Mouse (Mus musculus): ENCODE measurements around the gene Pdzd3. TPM values are rescaled to one million over a fixed set of nuclear protein-coding genes. Genes with fewer than 3 reads are reported as not detected.
"Not testable (repeated sequence)": the region's sequence is repeated elsewhere in the genome, so short reads cannot be mapped to it uniquely, and the experiment has no call there.

Pdzd3 gene
- 1 to 10 TPM; 2.0 to 2.8 TPM for total RNA-seq (2021)
- long read RNA-seq, experiment 1, partial matches to known transcripts = 7 of 9 reads
- long read RNA-seq, experiment 1, other reads (novel, unspliced or antisense) = 2 of 9 reads
- long read RNA-seq, experiment 2, partial matches to known transcripts = 4 of 5 reads
- long read RNA-seq, experiment 2, other reads (novel, unspliced or antisense) = 1 of 5 reads

DNA sequence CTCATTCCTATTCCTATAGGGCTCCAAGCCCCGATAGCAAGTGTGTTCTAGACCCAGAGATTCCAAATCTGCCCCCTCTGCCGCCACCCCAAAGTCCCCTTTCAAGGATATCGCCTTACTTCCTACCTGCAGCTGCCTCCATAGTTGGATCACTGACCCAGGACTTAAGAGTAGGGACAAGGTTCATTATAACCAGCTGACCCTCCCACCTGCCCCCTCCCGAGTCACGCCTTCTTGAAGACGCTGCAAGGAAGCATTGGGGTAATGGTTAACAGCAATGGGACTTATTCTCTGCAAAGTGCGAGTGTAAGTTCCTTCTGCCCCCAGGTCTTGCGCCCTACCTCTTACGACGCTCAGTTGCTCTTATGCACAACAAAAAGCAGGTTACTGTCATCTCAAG, at the start of gene Pdzd3:
Pdzd3 (minus strand) TSS at position 158 of the 400 bp plus-strand sequence.
- no peak for DNase-seq
- intact Hi-C loops (cut with DNase I) = no loop called here

DNA sequence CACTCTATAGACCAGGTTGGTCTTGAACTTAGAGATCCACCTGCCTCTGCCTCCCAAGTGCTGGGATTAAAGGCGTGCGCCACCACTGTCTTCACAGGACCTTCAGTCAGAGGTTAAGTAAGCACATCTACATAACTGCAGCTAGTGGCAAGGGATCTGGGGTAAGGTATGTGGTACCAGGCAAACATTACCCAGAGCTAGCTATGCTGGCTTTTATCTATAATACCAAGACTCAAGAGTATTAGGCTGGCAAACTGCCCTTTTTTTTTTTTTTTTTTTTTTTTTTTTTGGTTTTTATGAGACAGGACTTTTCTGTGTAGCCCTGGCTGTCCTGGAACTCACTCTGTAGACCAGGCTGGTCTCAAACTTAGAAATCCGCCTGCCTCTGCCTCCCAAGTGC, 48.7 kb upstream of the Pdzd3 start:
- intact Hi-C loops (cut with DNase I) = loop anchor here (5.0 kb wide), 1 partner anchor 37 kb away; no protein-coding TSS in a partner anchor
- not testable (repeated sequence) for DNase-seq

DNA sequence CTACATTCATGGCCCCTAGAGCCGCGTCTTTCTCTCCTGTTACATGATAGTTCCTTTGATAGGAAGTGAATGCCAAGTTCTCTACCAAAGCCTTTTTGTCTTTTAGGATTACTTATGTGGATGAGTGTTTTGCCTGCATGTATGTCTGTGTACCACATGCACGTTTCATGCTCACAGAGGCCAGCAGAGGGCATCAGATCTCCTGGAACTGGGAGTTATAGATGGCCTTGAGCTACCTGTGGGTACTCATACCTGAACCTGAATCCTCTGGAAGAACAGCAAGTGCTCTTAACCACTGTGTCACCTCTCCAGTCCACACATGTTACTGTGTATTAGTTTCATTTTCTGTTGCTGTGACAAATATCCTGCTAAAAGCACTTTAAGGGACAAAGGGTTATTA, 41.2 kb upstream of the Pdzd3 start:
- peak; percentile 41 to 42 for DNase-seq
- intact Hi-C loops (cut with DNase I) = no loop called here

DNA sequence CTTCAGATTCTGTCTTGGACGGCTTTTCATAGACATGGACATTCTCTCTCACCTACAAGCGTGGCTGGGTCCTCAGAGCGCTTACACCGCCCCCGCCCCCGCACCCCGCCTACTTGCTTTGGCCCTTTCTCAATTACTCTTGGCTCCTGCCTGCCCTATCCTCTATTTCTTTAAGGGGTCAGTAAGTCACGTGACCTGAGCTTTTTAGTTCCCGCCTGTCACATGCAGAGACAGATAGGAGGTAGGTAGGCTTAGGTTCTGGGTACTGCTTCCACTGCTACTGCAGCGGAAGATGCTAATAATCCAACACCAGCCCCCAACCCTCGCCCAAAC, 37.7 kb upstream of the Pdzd3 start:
- intact Hi-C loops (cut with DNase I) = no loop called here
- DNase-seq = no peak

DNA sequence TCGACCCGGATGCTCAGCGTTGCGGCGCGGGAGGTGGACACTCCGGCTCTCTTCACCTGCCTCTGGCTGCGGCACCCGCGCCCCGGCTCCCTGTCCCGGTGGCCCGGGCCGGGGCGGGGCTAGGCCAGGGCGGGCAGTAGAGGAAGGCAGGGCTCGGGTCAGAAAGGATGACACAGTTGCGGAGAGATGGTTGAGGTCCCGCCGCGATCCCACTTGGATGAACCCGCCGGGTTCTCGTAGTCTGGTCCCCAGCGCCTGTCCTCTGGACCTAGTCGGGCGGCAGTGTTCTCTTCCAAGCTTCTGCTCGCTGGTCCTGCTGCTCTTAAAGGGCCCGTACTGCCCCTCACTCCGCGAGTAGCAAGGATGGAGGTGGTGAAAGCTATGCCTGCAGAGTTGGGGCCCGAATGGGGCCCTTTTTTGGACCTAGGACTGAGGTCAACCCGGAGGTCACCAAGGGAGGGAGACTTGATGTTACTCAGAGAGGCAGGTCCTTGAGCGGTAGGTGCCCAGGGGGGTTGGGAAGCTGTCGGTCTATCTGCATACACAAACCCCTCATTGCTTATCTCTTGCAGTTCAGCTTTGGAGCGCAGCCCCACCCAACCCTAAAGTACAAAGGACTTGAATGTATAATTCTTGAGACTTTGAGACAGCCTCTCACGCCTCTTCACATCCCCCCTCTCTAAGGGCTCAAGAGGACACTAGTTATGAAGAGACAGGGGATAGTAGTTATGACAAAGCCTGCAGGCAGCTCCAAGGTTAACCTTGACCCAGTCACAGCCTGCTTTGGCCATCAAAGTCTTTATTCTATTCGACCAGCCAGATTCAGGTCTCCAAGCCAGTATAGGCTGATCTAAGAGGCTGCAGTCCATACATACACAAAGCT, 37.0 kb upstream of the Pdzd3 start, which contains the start of gene Abcg4:
Abcg4 (minus strand) TSS at position 540 of the 883 bp plus-strand sequence.
- DNase-seq = peak; percentile 29 to 34
- intact Hi-C loops (cut with DNase I) = no loop called here

DNA sequence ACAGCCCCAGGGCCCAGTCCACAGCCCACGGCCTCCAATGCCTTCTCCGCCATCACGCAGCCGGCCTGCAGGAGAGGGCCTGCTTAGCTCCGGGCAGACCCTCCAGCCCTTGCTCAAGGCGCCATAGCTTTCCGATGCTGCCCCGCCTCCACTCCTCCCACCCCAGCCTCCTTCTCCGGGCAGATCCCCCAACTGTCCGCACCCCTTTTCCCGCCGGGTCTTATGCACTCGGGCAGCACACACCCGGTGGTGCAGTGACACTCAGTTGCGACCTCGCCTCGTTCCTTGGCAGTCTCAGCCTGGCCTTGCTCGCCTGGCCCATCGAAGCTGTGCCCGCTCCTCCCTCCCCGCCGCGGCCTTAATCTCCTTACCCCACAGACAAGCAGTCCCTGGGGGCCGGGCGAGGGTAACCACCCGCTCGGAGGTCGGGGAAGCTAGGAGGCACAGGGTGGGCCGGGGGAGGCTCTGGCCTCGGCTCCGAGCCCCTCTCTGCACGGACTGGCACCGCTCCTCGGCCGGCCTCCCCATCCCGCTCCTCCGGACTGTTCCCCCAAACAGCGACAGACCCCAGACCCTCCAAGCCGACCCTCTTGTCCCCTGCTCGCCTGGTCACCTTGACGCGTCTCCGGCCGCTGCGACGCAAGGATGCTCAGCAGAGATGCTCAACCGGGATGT, 36.3 kb upstream of the Pdzd3 start:
- peak in 1 of 2 experiments; percentile 18 for DNase-seq
- intact Hi-C loops (cut with DNase I) = no loop called here

DNA sequence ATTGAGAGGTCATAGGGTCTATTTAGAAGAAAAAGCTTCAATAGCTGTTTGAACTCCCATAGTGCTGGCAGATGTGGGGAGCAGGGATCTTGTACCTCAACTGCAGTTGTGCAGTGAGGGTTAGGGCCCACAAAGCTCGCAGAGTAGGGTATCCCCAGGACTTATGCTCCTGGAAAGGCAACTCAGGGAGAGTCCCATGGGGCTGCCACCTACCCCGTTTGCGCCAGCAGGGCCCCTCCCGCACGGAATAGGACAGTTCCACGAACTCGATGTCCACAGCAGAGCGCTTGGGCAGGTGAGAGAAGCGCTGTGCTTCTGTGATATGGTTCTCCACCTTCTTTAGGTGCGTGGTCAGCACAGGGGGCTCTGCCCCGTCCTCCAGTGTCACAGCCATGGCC, 35.7 kb upstream of the Pdzd3 start:
- intact Hi-C loops (cut with DNase I) = no loop called here
- no peak for DNase-seq

DNA sequence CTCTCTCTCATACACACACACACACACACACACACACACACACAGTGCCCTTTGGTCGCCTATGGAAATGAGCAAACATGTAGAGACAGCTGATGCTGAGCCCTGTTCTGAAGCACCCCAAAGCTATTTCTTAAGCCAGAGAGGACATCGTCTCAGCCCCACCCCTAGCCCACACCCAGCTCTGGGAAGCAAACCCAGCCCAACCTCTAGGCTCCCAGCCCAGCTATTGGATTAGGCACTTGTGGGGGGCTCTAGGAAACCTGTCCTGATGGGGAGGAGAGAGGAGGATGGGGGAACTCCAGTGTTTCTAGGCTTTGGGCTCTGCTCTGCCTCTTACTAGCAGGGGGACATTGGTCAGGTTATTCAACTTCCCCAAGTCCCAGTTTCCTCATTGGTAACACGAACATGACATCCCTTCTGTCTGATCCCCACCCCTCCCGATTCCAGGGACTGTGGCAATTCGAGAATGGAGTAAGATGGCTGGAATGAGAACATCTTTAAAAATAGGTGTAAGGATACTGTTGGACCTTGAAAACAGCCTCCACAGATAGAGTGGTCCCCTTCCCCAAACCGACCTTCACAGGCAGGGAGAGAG, 35.1 kb upstream of the Pdzd3 start:
- intact Hi-C loops (cut with DNase I) = no loop called here
- peak in 1 of 2 experiments; percentile 26 for DNase-seq

DNA sequence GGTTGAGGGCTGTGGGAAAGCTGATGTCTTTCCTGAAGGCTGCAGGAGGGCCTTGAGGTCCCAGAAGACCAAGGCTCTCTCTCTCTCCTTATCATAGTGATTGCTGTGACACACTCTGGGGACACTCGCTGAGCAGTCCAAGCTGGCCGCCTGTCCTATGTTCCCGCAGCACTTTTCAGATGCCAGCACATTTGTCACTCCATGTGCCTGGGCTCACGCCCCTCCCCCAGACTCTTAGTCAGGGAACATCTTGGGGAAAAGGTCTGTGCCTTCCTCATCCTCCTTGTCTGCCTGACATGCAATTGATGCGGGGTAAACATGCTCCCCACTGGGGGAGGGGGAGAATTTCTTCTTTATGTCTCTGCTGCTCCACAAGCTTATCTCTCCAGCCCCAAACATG, 31.9 kb upstream of the Pdzd3 start:
- intact Hi-C loops (cut with DNase I) = no loop called here
- DNase-seq = no peak

DNA sequence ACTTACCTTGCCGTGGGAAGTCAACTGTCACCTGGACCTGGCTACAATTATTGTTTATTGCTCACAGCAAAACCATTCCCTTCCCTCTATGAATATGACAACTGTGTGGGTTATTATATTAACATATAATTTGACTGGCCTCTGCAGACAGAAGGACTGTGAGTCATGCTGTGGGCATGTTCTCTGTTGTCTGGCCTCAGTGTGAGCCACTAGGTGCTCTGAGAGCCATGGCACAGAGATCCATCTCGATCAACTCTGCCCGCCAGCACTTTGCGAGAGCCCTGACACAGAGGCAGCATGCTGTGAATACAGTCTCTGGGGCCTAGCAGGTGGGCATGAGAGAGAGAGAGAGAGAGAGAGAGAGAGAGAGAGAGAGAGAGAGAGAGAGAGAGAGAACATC, 18.7 kb upstream of the Pdzd3 start:
- no peak for DNase-seq
- intact Hi-C loops (cut with DNase I) = no loop called here

DNA sequence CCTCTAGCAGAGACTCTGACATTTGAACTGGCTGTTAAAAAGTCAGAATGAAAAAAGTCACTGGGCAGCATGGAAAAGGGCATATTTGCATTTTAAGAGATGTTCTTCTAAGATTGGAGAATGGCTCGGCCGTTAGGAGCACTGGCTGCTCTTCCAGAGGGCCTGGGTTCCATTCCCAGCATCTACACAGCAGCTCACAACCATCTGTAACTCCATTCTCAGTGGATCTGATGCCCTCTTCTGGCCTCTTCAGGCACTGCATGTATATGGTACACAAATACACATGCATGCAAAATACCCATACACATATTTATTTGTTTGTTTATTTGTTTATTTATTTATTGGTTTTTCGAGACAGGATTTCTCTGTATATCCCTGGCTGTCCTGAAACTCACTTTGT, 17.8 kb upstream of the Pdzd3 start:
- intact Hi-C loops (cut with DNase I) = no loop called here
- DNase-seq = peak in 1 of 2 experiments; percentile 45

DNA sequence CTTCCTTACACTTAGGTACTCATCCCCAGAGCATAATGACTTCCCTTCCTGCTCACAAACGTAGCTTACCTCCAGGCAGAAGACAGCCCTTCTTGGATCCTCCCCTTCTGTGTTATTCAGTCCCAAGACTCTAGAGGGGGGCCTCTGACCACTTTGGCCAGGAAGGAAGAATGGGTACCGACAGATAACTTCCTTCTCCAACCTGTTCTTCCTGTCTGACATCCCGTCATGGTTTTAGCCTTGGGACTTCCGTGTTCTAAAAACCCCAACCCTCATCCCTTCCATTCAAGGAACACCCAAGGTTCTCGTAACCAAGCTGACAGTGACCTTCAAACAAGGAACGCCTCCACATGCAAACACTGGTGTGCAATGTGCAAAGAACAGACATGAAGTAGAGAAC, 17.2 kb upstream of the Pdzd3 start, which contains the start of gene Nlrx1:
Nlrx1 (minus strand) TSS at position 168 of the 400 bp plus-strand sequence.
- intact Hi-C loops (cut with DNase I) = no loop called here
- no peak for DNase-seq

DNA sequence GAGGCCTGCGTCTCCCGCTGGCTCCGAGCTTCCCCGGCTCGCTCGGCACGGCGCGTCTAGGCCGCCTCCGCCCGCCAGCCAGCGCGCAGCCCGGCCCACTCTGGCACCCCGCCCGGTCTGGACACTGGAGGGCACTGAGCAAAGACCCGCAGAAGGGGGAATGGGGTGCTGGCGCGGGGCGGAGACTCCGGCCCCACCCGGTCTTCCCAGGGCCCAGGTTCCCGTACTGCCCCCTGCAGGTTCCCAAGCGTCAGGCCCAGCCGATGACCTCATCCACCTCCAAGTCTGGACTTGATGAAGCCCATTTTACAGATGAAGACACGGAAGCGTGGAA, 16.7 kb upstream of the Pdzd3 start:
- DNase-seq = peak; percentile 93 to 94
- intact Hi-C loops (cut with DNase I) = no loop called here

DNA sequence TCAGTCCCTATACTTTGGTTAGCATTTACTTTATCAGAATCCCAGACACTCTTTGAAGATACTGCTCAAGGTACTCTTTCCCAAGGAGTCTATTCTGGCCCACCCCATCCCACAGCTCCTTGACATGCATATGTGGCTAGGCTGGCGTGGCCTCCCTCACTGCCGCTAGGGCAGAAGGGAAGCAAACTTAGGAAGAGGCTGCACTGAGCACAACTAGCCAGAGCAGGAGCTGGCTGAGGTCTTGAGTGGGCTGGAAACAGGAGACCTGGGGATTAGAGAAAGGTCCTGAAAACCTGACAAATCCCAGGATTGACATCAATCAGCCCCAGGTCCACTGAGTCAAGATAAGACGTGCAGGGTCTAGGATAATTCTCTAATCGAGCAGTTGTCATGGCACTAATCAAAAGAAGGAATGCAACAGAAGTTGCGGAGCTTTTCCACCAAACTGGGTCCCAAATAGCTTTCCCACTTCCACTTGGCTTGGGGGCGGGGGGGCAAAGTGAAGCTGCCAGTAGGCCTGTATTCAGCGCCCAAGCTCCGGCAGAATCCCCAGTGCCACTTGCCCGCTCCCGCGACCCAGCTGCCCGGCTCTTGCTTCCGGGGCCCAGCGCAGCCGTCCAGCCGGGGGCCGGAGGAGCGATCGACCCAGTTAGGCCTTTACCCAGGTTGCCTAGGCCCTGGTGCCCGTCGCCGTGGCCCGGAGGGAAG, 16.2 kb upstream of the Pdzd3 start:
- peak; percentile 22 to 49 for DNase-seq
- intact Hi-C loops (cut with DNase I) = loop anchor here (2.0 kb wide), 1 partner anchor 29 kb away; no protein-coding TSS in a partner anchor

DNA sequence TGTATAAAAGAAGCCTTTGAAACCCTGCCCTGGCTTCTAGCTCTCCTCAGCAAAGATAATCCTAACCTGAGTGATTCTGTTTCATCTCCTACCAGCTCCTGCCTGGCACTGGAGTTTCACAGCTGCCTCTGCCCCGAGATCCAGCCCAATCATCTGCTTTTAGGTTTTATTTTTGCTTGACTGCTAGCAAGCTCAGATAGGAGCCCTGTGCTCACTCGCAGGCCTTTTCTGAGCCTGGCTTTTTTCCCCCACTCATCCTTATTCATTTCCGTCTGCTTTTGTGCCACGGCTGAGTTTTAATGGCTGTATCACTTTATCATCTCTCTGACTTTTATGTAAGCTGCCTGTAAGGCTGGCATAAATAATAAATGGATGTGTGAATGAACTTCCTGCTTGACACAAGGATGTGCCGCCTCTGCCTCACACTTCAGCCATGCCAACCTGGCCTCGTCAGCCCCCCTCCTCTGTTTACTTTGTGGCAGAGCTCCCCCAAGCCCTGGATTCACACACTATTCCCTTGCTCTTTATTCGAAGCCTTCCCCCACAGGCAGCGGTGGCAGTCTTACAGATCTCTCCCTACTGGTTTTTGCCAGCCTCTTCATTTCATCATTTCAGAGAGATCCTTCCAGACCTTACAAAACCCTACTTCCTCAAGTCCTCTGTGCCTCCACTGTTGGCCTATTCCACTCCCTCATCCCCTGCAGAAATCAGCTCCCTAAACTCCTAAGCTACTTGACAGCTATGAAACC, 15.4 kb upstream of the Pdzd3 start:
- intact Hi-C loops (cut with DNase I) = loop anchor here (2.0 kb wide), 1 partner anchor 28 kb away; no protein-coding TSS in a partner anchor
- DNase-seq = no peak

DNA sequence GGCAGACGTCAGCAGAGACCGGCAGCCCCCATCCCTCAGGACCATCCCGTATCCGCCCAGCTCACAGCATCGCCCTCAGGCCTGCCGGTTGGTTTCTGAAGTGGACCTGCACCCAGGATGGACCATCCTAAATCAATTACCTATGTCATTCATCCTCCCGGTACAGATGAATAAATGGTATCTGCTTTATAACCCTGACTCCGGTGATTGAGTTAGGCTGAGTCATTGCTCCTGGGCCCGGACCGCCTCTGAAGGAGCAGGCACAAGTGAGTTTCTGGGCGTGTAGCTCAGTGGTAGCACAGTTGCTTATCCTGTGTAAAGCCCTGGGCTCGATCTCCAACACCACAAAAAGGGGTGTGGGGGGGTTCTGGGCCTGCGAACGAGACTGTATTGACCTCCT, 10.1 kb upstream of the Pdzd3 start:
- intact Hi-C loops (cut with DNase I) = no loop called here
- DNase-seq = no peak

DNA sequence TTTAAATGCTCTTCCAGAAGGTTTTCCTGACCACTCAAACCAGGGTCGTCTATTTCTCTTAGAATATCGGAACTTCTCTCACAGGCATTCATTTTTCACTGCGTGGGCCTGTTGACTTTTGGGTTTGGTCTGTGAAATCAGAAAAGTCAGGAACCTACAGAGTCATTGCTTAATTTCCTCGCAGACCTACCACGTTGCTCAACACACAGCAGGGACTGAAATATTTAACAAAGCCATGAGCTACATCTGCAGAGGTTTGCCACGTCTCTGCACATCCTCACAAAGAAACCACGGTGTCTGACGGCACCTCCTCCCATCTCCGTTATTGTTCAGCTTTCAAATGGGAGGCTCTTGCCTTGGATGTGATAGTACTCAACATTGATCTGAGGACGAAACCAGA, 7.7 kb upstream of the Pdzd3 start:
- DNase-seq = no peak
- intact Hi-C loops (cut with DNase I) = no loop called here

DNA sequence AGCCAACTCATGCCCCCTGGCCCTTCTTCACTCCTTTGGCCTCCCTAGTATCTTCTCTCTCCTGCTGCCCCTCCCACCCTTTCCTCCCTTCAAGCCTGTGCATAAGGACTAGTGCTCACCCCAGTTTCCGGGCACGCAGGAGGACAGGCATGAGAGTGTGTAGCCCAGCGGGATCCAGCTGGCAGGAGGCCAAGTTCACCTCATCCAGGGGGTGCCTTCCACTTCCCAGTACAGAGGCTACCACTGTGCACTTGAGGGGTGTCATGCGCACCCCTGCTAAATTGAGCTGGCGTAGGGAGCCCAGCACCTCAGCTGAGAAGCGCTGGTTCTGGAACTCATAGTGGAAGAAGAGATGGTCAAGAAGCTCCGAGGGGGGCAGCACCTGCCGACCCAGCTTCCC, 4.9 kb upstream of the Pdzd3 start:
- DNase-seq = no peak
- intact Hi-C loops (cut with DNase I) = no loop called here

DNA sequence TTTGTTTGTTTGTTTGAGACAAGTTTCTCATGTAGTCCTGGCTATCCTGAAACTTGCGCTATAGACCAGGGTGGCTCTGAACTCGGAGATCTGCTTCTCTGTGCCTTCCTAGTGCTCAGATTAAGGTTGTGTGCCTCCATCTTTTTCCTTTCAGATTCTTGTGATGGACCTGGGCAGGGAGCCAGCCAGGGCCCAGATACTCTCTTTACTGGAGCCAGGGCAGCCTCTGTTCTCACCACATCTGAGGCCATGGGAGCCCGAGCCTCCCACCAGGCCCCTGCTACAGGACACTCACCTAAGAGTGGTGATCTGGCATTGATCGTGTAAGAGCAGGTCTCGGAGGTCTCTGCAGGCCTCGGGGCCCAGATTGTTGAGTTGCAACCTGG, 3.9 kb upstream of the Pdzd3 start:
- intact Hi-C loops (cut with DNase I) = no loop called here

More for the DNA sequence above, 3.9 kb upstream of the Pdzd3 start:
- no peak for DNase-seq
